In genomic region chr11:69800392-69801197, GRCm38 (mm10) we compare ENCODE assay signal across 8 mouse cellular contexts. TPM values are rescaled to one million over a fixed set of nuclear protein-coding genes. Genes with fewer than 3 reads are reported as not detected.
DNase-seq lines count a peak whose midpoint lies in the region; ATAC-seq and TF ChIP-seq lines count a peak whose summit lies in the region.

No protein-coding gene starts in this region.

- 1% methylated on average over 36 of the region's 36 CpGs for WGBS in heart, embryonic 10.5 days
- under 1% methylated on average over 36 of the region's 36 CpGs for WGBS in kidney, embryonic 14.5 days
- WGBS in lung, embryonic 16.5 days = under 1% methylated on average over 36 of the region's 36 CpGs
- WGBS in thymus, adult 2 months = 1% methylated on average over 36 of the region's 36 CpGs

- peak overlapping the region; percentile 94 for H3K27ac ChIP-seq in heart, embryonic 10.5 days
- peak overlapping the region; percentile 70 for H3K27ac ChIP-seq in kidney, embryonic 14.5 days (ENCODE audit: low read depth, low read length)
- no peak overlapping the region for H3K27ac ChIP-seq in lung, embryonic 16.5 days (ENCODE audit: low read length)
- H3K27ac ChIP-seq in thymus, adult 2 months (ENCODE audit: control insufficient read depth, insufficient read depth, low read length) = no peak overlapping the region

- no peaks in the 10 kb centered on the region for H3K36me3 ChIP-seq in megakaryocyte, embryonic 14.5 days (replicated peaks; ENCODE audit: low read length)
- H3K36me3 ChIP-seq in heart, embryonic 10.5 days = no peaks in the 10 kb centered on the region
- no peaks in the 10 kb centered on the region for H3K36me3 ChIP-seq in kidney, embryonic 14.5 days (ENCODE audit: control insufficient read depth, insufficient read depth, low read length)
- no peaks in the 10 kb centered on the region for H3K36me3 ChIP-seq in lung, embryonic 16.5 days (ENCODE audit: control insufficient read depth, insufficient read depth, low read length)
- H3K36me3 ChIP-seq in thymus, adult 2 months (ENCODE audit: control insufficient read depth, insufficient read depth, low read length) = no peaks in the 10 kb centered on the region

- TF ChIP-seq POLR2A in thymus, adult 2 months (IDR thresholded peaks at IDR 0.05; ENCODE audit: control insufficient read depth, extremely low read depth, insufficient read depth, low read length, poor library complexity) = no peak

- H3K4me1 ChIP-seq in megakaryocyte, embryonic 14.5 days = peaks cover 70% of the 10 kb centered on the region
- H3K4me1 ChIP-seq in heart, embryonic 10.5 days = peaks cover 76% of the 10 kb centered on the region
- peaks cover 46% of the 10 kb centered on the region for H3K4me1 ChIP-seq in kidney, embryonic 14.5 days (ENCODE audit: control insufficient read depth, insufficient read depth, low read length)
- peaks cover 51% of the 10 kb centered on the region for H3K4me1 ChIP-seq in lung, embryonic 16.5 days (replicated peaks; ENCODE audit: control insufficient read depth, insufficient read depth, low read length)
- H3K4me1 ChIP-seq in thymus, adult 2 months (replicated peaks; ENCODE audit: control insufficient read depth, insufficient read depth, low read length) = peaks cover 36% of the 10 kb centered on the region

- TF ChIP-seq CTCF in thymus, adult 2 months (IDR thresholded peaks at IDR 0.05; ENCODE audit: borderline replicate concordance, control insufficient read depth, extremely low read depth, insufficient read depth, low read length, poor library complexity) = no peak

- peak; percentile 60 for DNase-seq in brain, adult 2 months (ENCODE audit: low read depth, low spot score)
- DNase-seq in heart, embryonic 10.5 days (ENCODE audit: low spot score) = peak; percentile 88
- peak; percentile 95 for DNase-seq in retina, postnatal 1 day
- no peak for DNase-seq in thymus, adult 2 months

- H3K27me3 ChIP-seq in megakaryocyte, embryonic 14.5 days (replicated peaks) = peaks cover 93% of the 10 kb centered on the region
- H3K27me3 ChIP-seq in heart, embryonic 10.5 days (ENCODE audit: insufficient read depth, poor library complexity, severe bottlenecking) = peaks cover 90% of the 10 kb centered on the region
- peaks cover 41% of the 10 kb centered on the region for H3K27me3 ChIP-seq in kidney, embryonic 14.5 days (ENCODE audit: control insufficient read depth, insufficient read depth, low read length)
- peaks cover 27% of the 10 kb centered on the region for H3K27me3 ChIP-seq in lung, embryonic 16.5 days (ENCODE audit: control insufficient read depth, insufficient read depth, low read depth, low read length)
- peaks cover 20% of the 10 kb centered on the region; the same call in 1 of the 2 replicates for H3K27me3 ChIP-seq in thymus, adult 2 months (ENCODE audit: control insufficient read depth, insufficient read depth, low read length)

- no peaks in the 10 kb centered on the region for H3K9me3 ChIP-seq in megakaryocyte, embryonic 14.5 days
- no peaks in the 10 kb centered on the region for H3K9me3 ChIP-seq in heart, embryonic 10.5 days
- H3K9me3 ChIP-seq in kidney, embryonic 14.5 days (ENCODE audit: control insufficient read depth, low read length) = no peaks in the 10 kb centered on the region
- no peaks in the 10 kb centered on the region for H3K9me3 ChIP-seq in lung, embryonic 16.5 days (ENCODE audit: control insufficient read depth, low read length)

- peak overlapping the region; percentile 76 for H3K9ac ChIP-seq in kidney, embryonic 14.5 days (ENCODE audit: low read depth, low read length)
- H3K9ac ChIP-seq in lung, embryonic 16.5 days (ENCODE audit: low read length) = peak overlapping the region; percentile 62

- H3K4me3 ChIP-seq in megakaryocyte, embryonic 14.5 days (replicated peaks) = peak overlapping the region; percentile 87
- H3K4me3 ChIP-seq in heart, embryonic 10.5 days = peak overlapping the region; percentile 71
- peak overlapping the region; percentile 48 for H3K4me3 ChIP-seq in kidney, embryonic 14.5 days (ENCODE audit: low read length)
- H3K4me3 ChIP-seq in lung, embryonic 16.5 days (ENCODE audit: low read length) = peak overlapping the region; percentile 52
- no peak overlapping the region for H3K4me3 ChIP-seq in thymus, adult 2 months (ENCODE audit: control insufficient read depth, insufficient read depth, low read length)

- peak overlapping the region; percentile 94 for H3K4me2 ChIP-seq in kidney, embryonic 14.5 days (replicated peaks; ENCODE audit: low read depth, low read length)
- peak overlapping the region; percentile 98 for H3K4me2 ChIP-seq in lung, embryonic 16.5 days (ENCODE audit: low read depth, low read length)

- ATAC-seq in megakaryocyte, adult 5-6 weeks (ENCODE audit: poor library complexity, severe bottlenecking) = no peak
- peak; percentile 58 for ATAC-seq in kidney, embryonic 14.5 days (ENCODE audit: low FRiP score, low TSS enrichment)
- ATAC-seq in lung, embryonic 16.5 days (ENCODE audit: low read depth) = peak; percentile 31; the same call in 1 of the 2 replicates

RNA-seq across cellular contexts. Expression of gene Fgf11, which starts 1.1 kb away (rescaled TPM):
- 0.64 TPM in 1 of 2 replicates, not detected in the other for polyA plus RNA-seq in megakaryocyte, embryonic 14.5 days (2012; ENCODE audit: insufficient read depth, low replicate concordance)
- total RNA-seq in megakaryocyte, adult 5-6 weeks (2015) = 0.14 TPM in 1 of 2 replicates, not detected in the other
- not detected in 2 replicates for total RNA-seq in megakaryocyte, adult 5-6 weeks (2017)
- 0.97 and 1.1 TPM in 2 replicates for polyA plus RNA-seq in heart, embryonic 10.5 days (2016; fragmentation: Nextera tagmentation; extraction: Ambion mirVana)
- 1.7 and 1.9 TPM in 2 replicates for polyA plus RNA-seq in kidney, embryonic 14.5 days (2014; fragmentation: Nextera tagmentation; extraction: Ambion mirVana)
- 1.0 and 1.7 TPM in 2 replicates for polyA plus RNA-seq in lung, embryonic 16.5 days (2015; fragmentation: Nextera tagmentation; extraction: Ambion mirVana)
- 1.7 and 2.4 TPM in 2 replicates for polyA plus RNA-seq in thymus, adult 2 months (2012; rRNA removed)

RNA-seq across cellular contexts. Expression of gene Tmem102, which starts 4.8 kb away (rescaled TPM):
- not detected in 2 replicates for polyA plus RNA-seq in megakaryocyte, embryonic 14.5 days (2012; ENCODE audit: insufficient read depth, low replicate concordance)
- not detected in 2 replicates for total RNA-seq in megakaryocyte, adult 5-6 weeks (2015)
- total RNA-seq in megakaryocyte, adult 5-6 weeks (2017) = not detected in 2 replicates
- polyA plus RNA-seq in heart, embryonic 10.5 days (2016; fragmentation: Nextera tagmentation; extraction: Ambion mirVana) = 1.5 and 1.8 TPM in 2 replicates
- polyA plus RNA-seq in kidney, embryonic 14.5 days (2014; fragmentation: Nextera tagmentation; extraction: Ambion mirVana) = 6.4 and 7.7 TPM in 2 replicates
- 6.5 and 8.6 TPM in 2 replicates for polyA plus RNA-seq in lung, embryonic 16.5 days (2015; fragmentation: Nextera tagmentation; extraction: Ambion mirVana)
- polyA plus RNA-seq in thymus, adult 2 months (2012; rRNA removed) = 4.7 and 5.1 TPM in 2 replicates

RNA-seq across cellular contexts. Expression of gene Chrnb1, which starts 4.9 kb away (rescaled TPM):
- not detected in 2 replicates for polyA plus RNA-seq in megakaryocyte, embryonic 14.5 days (2012; ENCODE audit: insufficient read depth, low replicate concordance)
- total RNA-seq in megakaryocyte, adult 5-6 weeks (2015) = 0.32 and 0.36 TPM in 2 replicates
- total RNA-seq in megakaryocyte, adult 5-6 weeks (2017) = 0.16 TPM in 1 of 2 replicates, not detected in the other
- 3.9 and 4.9 TPM in 2 replicates for polyA plus RNA-seq in heart, embryonic 10.5 days (2016; fragmentation: Nextera tagmentation; extraction: Ambion mirVana)
- 4.6 and 6.5 TPM in 2 replicates for polyA plus RNA-seq in kidney, embryonic 14.5 days (2014; fragmentation: Nextera tagmentation; extraction: Ambion mirVana)
- 18.6 and 20.7 TPM in 2 replicates for polyA plus RNA-seq in lung, embryonic 16.5 days (2015; fragmentation: Nextera tagmentation; extraction: Ambion mirVana)
- polyA plus RNA-seq in thymus, adult 2 months (2012; rRNA removed) = 12.9 and 15.7 TPM in 2 replicates

RNA-seq across cellular contexts. Expression of gene Gm39566, which starts 14.5 kb away (rescaled TPM):
- not detected in 2 replicates for polyA plus RNA-seq in megakaryocyte, embryonic 14.5 days (2012; ENCODE audit: insufficient read depth, low replicate concordance)
- not detected in 2 replicates for total RNA-seq in megakaryocyte, adult 5-6 weeks (2015)
- total RNA-seq in megakaryocyte, adult 5-6 weeks (2017) = not detected in 2 replicates
- not detected in 2 replicates for polyA plus RNA-seq in heart, embryonic 10.5 days (2016; fragmentation: Nextera tagmentation; extraction: Ambion mirVana)
- not detected in 2 replicates for polyA plus RNA-seq in kidney, embryonic 14.5 days (2014; fragmentation: Nextera tagmentation; extraction: Ambion mirVana)
- polyA plus RNA-seq in lung, embryonic 16.5 days (2015; fragmentation: Nextera tagmentation; extraction: Ambion mirVana) = not detected in 2 replicates
- 0.05 TPM in 1 of 2 replicates, not detected in the other for polyA plus RNA-seq in thymus, adult 2 months (2012; rRNA removed)

RNA-seq across cellular contexts. Expression of gene Spem2, which starts 17.7 kb away (rescaled TPM):
- not detected in 2 replicates for polyA plus RNA-seq in megakaryocyte, embryonic 14.5 days (2012; ENCODE audit: insufficient read depth, low replicate concordance)
- not detected in 2 replicates for total RNA-seq in megakaryocyte, adult 5-6 weeks (2015)
- total RNA-seq in megakaryocyte, adult 5-6 weeks (2017) = not detected in 2 replicates
- 0.08 TPM in 1 of 2 replicates, not detected in the other for polyA plus RNA-seq in heart, embryonic 10.5 days (2016; fragmentation: Nextera tagmentation; extraction: Ambion mirVana)
- not detected in 2 replicates for polyA plus RNA-seq in kidney, embryonic 14.5 days (2014; fragmentation: Nextera tagmentation; extraction: Ambion mirVana)
- polyA plus RNA-seq in lung, embryonic 16.5 days (2015; fragmentation: Nextera tagmentation; extraction: Ambion mirVana) = not detected in 2 replicates
- 0.22 TPM in 1 of 2 replicates, not detected in the other for polyA plus RNA-seq in thymus, adult 2 months (2012; rRNA removed)

Comparison
In these comparisons a context has a peak if more than half of its experiments do, and no peak if none do; other contexts are left out.
1. H3K27ac ChIP-seq: peak in heart, embryonic 10.5 days (single experiment) and kidney, embryonic 14.5 days (single experiment); none in lung, embryonic 16.5 days (single experiment) and thymus, adult 2 months (single experiment).